Mouse (Mus musculus): ENCODE data around the gene Cited1. TPM values are rescaled to one million over a fixed set of nuclear protein-coding genes. Genes with fewer than 3 reads are reported as not detected.

Gene Cited1
- total and polyA plus RNA-seq, 3 experiments = not detected

- TF ChIP-seq RCOR1 (IDR thresholded peaks at IDR 0.05; ENCODE audit: low read depth, low read length) (no peak), ETS1 (IDR thresholded peaks at IDR 0.05; ENCODE audit: low read depth, low read length) (no peak), TCF12 (IDR thresholded peaks at IDR 0.05; ENCODE audit: low read depth, low read length) (no peak), ZNF384 (IDR thresholded peaks at IDR 0.05; ENCODE audit: low read depth, low read length) (no peak)
- Histone ChIP-seq H3K9me3 (replicated peaks; ENCODE audit: insufficient read depth, low read length) (no peaks in the 10 kb centered on the region), H3K4me1 (ENCODE audit: control insufficient read depth in 1 of 2, insufficient read depth in 2 of 2, low read length in 2 of 2) (no peaks in the 10 kb centered on the region), H3K79me2 (ENCODE audit: control insufficient read depth, insufficient read depth, low read length, poor library complexity) (no peaks in the 10 kb centered on the region), H3K27me3 (ENCODE audit: control insufficient read depth in 1 of 2, insufficient read depth in 2 of 2, low read length in 2 of 2) (no peaks in the 10 kb centered on the region), H3K9ac (ENCODE audit: control insufficient read depth, low read depth, low read length, poor library complexity, severe bottlenecking) (no peak overlapping the region), H3K27ac (ENCODE audit: control insufficient read depth, low read depth, low read length) (no peak overlapping the region), H3K4me3 (ENCODE audit: control insufficient read depth in 1 of 2, insufficient read depth in 1 of 2, low read depth in 2 of 2, low read length in 2 of 2) (no peak overlapping the region), H3K36me3 (ENCODE audit: control insufficient read depth in 1 of 2, insufficient read depth in 2 of 2, low read length in 2 of 2) (no peaks in the 10 kb centered on the region)
- DNase-seq (ENCODE audit: low read depth, low spot score) = no peak
Measured at GRCm38 (mm10) chrX:102253892-102254291, 1.9 kb upstream of the Cited1 start.

- Histone ChIP-seq H3K4me3 (ENCODE audit: control insufficient read depth in 1 of 2, insufficient read depth in 1 of 2, low read depth in 2 of 2, low read length in 2 of 2) (no peak overlapping the region), H3K27me3 (ENCODE audit: control insufficient read depth in 1 of 2, insufficient read depth in 2 of 2, low read length in 2 of 2) (no peaks in the 10 kb centered on the region), H3K9ac (ENCODE audit: control insufficient read depth, low read depth, low read length, poor library complexity, severe bottlenecking) (no peak overlapping the region), H3K4me1 (ENCODE audit: control insufficient read depth in 1 of 2, insufficient read depth in 2 of 2, low read length in 2 of 2) (no peaks in the 10 kb centered on the region), H3K9me3 (replicated peaks; ENCODE audit: insufficient read depth, low read length) (no peaks in the 10 kb centered on the region), H3K36me3 (ENCODE audit: control insufficient read depth in 1 of 2, insufficient read depth in 2 of 2, low read length in 2 of 2) (no peaks in the 10 kb centered on the region), H3K27ac (ENCODE audit: control insufficient read depth, low read depth, low read length) (no peak overlapping the region), H3K79me2 (ENCODE audit: control insufficient read depth, insufficient read depth, low read length, poor library complexity) (no peaks in the 10 kb centered on the region)
- TF ChIP-seq CTCF (IDR thresholded peaks at IDR 0.05 in 2 of 3, conservative IDR thresholded peaks at IDR 0.05 in 1 of 3; ENCODE audit: control insufficient read depth in 1 of 3, insufficient read depth in 1 of 3, low read depth in 2 of 3, low read length in 3 of 3, poor library complexity in 1 of 3, severe bottlenecking in 1 of 3) (no peak), HCFC1 (IDR thresholded peaks at IDR 0.05; ENCODE audit: low read depth, low read length) (no peak), MEF2A (IDR thresholded peaks at IDR 0.05; ENCODE audit: extremely low read depth, insufficient replicate concordance, low read depth, low read length, poor library complexity, severe bottlenecking) (no peak), TBP (IDR thresholded peaks at IDR 0.05; ENCODE audit: low read depth, low read length) (no peak), ETS1 (IDR thresholded peaks at IDR 0.05; ENCODE audit: low read depth, low read length) (no peak), EP300 (IDR thresholded peaks at IDR 0.05; ENCODE audit: low read depth in 1 of 2, low read length in 2 of 2) (no peak), MYB (IDR thresholded peaks at IDR 0.05; ENCODE audit: low read depth, low read length) (no peak), CHD1 (IDR thresholded peaks at IDR 0.05; ENCODE audit: low read depth, low read length) (no peak), GATA1 (IDR thresholded peaks at IDR 0.05; ENCODE audit: low read depth, low read length) (no peak), E2F4 (IDR thresholded peaks at IDR 0.05; ENCODE audit: borderline replicate concordance, low read depth, low read length) (no peak), MYC (IDR thresholded peaks at IDR 0.05; ENCODE audit: low read depth, low read length) (no peak)
- DNase-seq (ENCODE audit: low read depth, low spot score) = no peak
Measured at GRCm38 (mm10) chrX:102251221-102251936, 602 bp downstream of the Cited1 start.

GRCm38 (mm10) chrX:102250891-102251170 lies 1.1 kb downstream of the Cited1 start:
- H3K27me3 ChIP-seq (ENCODE audit: control insufficient read depth in 1 of 2, insufficient read depth in 2 of 2, low read length in 2 of 2) = no peaks in the 10 kb centered on the region

More at GRCm38 (mm10) chrX:102250891-102251170, 1.1 kb downstream of the Cited1 start:
- H3K4me1 ChIP-seq (ENCODE audit: control insufficient read depth in 1 of 2, insufficient read depth in 2 of 2, low read length in 2 of 2) = no peaks in the 10 kb centered on the region
- no peaks in the 10 kb centered on the region for H3K9me3 ChIP-seq (replicated peaks; ENCODE audit: insufficient read depth, low read length)
- H3K4me3 ChIP-seq (ENCODE audit: control insufficient read depth in 1 of 2, insufficient read depth in 1 of 2, low read depth in 2 of 2, low read length in 2 of 2) = no peak overlapping the region
- no peaks in the 10 kb centered on the region for H3K36me3 ChIP-seq (ENCODE audit: control insufficient read depth in 1 of 2, insufficient read depth in 2 of 2, low read length in 2 of 2)
- DNase-seq (ENCODE audit: low read depth, low spot score) = no peak
- no peak overlapping the region for H3K27ac ChIP-seq (ENCODE audit: control insufficient read depth, low read depth, low read length)
- no peak for TF ChIP-seq CHD1 (IDR thresholded peaks at IDR 0.05; ENCODE audit: low read depth, low read length)
- TF ChIP-seq POLR2AphosphoS5 (IDR thresholded peaks at IDR 0.05; ENCODE audit: borderline replicate concordance, low read depth, low read length) = no peak
- no peak overlapping the region for H3K9ac ChIP-seq (ENCODE audit: control insufficient read depth, low read depth, low read length, poor library complexity, severe bottlenecking)
- H3K79me2 ChIP-seq (ENCODE audit: control insufficient read depth, insufficient read depth, low read length, poor library complexity) = no peaks in the 10 kb centered on the region
